Mouse (Mus musculus): ENCODE data around the gene Galnt17. TPM values are rescaled to one million over a fixed set of nuclear protein-coding genes. Genes with fewer than 3 reads are reported as not detected.
A peak's percentile ranks its signal among the peaks of the same experiment; 100 is the strongest.

Galnt17 gene
- total RNA-seq, 4 experiments from 2014 or later, result 5.0 to 9.1 (median 7.0) TPM

GRCm38 (mm10) chr5:130919969-130920368 lies 388.3 kb downstream of the Galnt17 start:
- DNase-seq, result no peak

- no peak for DNase-seq
Observed at GRCm38 (mm10) chr5:130914606-130915005, 393.7 kb downstream of the Galnt17 start.

GRCm38 (mm10) chr5:130911551-130911950 lies 396.7 kb downstream of the Galnt17 start:
- no peak for DNase-seq

- DNase-seq, result no peak
Observed at GRCm38 (mm10) chr5:130901736-130902135, 406.6 kb downstream of the Galnt17 start.

- no peak for DNase-seq
Observed at GRCm38 (mm10) chr5:130895991-130896390, 412.3 kb downstream of the Galnt17 start.

- no peak for DNase-seq
Observed at GRCm38 (mm10) chr5:130891735-130892134, 416.6 kb downstream of the Galnt17 start.

- no peak for DNase-seq
Observed at GRCm38 (mm10) chr5:130880331-130880730, 428.0 kb downstream of the Galnt17 start.

GRCm38 (mm10) chr5:130875391-130875790 lies 432.9 kb downstream of the Galnt17 start:
- DNase-seq, result no peak

- DNase-seq, result no peak
Observed at GRCm38 (mm10) chr5:130871086-130871485, 437.2 kb downstream of the Galnt17 start.

- DNase-seq, result no peak
Observed at GRCm38 (mm10) chr5:130869869-130870268, 438.4 kb downstream of the Galnt17 start.

- no peak for DNase-seq
Observed at GRCm38 (mm10) chr5:130862302-130862701, 446.0 kb downstream of the Galnt17 start.

GRCm38 (mm10) chr5:130859736-130860135 lies 448.6 kb downstream of the Galnt17 start:
- DNase-seq, result no peak

- DNase-seq, result no peak
Observed at GRCm38 (mm10) chr5:130858706-130859105, 449.6 kb downstream of the Galnt17 start.

GRCm38 (mm10) chr5:130858148-130858547 lies 450.1 kb downstream of the Galnt17 start:
- DNase-seq, result no peak

- DNase-seq, result no peak
Observed at GRCm38 (mm10) chr5:130854430-130854829, 453.9 kb downstream of the Galnt17 start.

GRCm38 (mm10) chr5:130853371-130853770 lies 454.9 kb downstream of the Galnt17 start:
- DNase-seq, result peak; percentile 69

- DNase-seq, result no peak
Observed at GRCm38 (mm10) chr5:130852182-130852581, 456.1 kb downstream of the Galnt17 start.

- DNase-seq, result no peak
Observed at GRCm38 (mm10) chr5:130849610-130850009, 458.7 kb downstream of the Galnt17 start.

GRCm38 (mm10) chr5:130848562-130848961 lies 459.7 kb downstream of the Galnt17 start:
- no peak for DNase-seq

- no peak for DNase-seq
Observed at GRCm38 (mm10) chr5:130825797-130826196, 482.5 kb downstream of the Galnt17 start.
